Mouse (Mus musculus) CH12.LX (cell line): ENCODE measurements around the gene Rspry1. TPM values are rescaled to one million over a fixed set of nuclear protein-coding genes. Genes with fewer than 3 reads are reported as not detected.

Source experiments
- DNase-seq: peaks from one replicate; pipeline ENCODE4 v3.0.0-alpha.2; 2013; ENCODE audit errors: extremely low read depth
- H3K27ac ChIP-seq: 2 replicates; pipeline ENCODE4 v1.5.1; 2012; ENCODE audit warnings: low read depth, mild to moderate bottlenecking, control low read depth, moderate library complexity; ENCODE audit not compliant: insufficient read depth
- H3K27me3 ChIP-seq: replicated peaks from 2 replicates; pipeline ENCODE3; 2012; ENCODE audit warnings: inconsistent platforms
- H3K36me3 ChIP-seq, 2 experiments: replicated peaks in 1 of 2; 2 replicates each; pipeline versions ENCODE3 to v1.6.1; 2012; ENCODE audit warnings: inconsistent platforms in 1 of 2, low read length in 1 of 2, mild to moderate bottlenecking in 1 of 2, mixed read lengths in 1 of 2, moderate library complexity in 1 of 2; ENCODE audit not compliant: control insufficient read depth in 1 of 2, insufficient read depth in 1 of 2
- H3K4me1 ChIP-seq, 2 experiments: 2 replicates each; pipeline ENCODE4 v1.6.1; 2012; ENCODE audit warnings: inconsistent platforms in 1 of 2, moderate library complexity in 1 of 2; ENCODE audit not compliant: insufficient read depth in 2 of 2, control insufficient read depth in 1 of 2
- H3K4me2 ChIP-seq: 2 replicates; pipeline ENCODE4 v1.6.1; 2012; ENCODE audit warnings: low read depth, mild to moderate bottlenecking, control low read depth; ENCODE audit not compliant: poor library complexity, insufficient read depth, severe bottlenecking
- H3K4me3 ChIP-seq, 3 experiments: fragments of 150-350 bp in 1 of 3; sonication (generic) in 1 of 3; replicated peaks in 1 of 3; 2 replicates each; pipeline versions ENCODE3 to v1.5.1; 2011 to 2012; ENCODE audit warnings: low read depth in 2 of 3, low read length in 2 of 3, mild to moderate bottlenecking in 2 of 3, moderate library complexity in 2 of 3, control low read depth in 1 of 3, improper control_type of control experiment in 1 of 3, inconsistent platforms in 1 of 3, mixed read lengths in 1 of 3; ENCODE audit not compliant: poor library complexity in 1 of 3
- H3K79me2 ChIP-seq: replicated peaks from 2 replicates; pipeline ENCODE4 v1.6.1; 2012; ENCODE audit warnings: mild to moderate bottlenecking, moderate library complexity; ENCODE audit not compliant: control insufficient read depth, poor library complexity, insufficient read depth, severe bottlenecking; ENCODE audit errors: extremely low read depth
- H3K9ac ChIP-seq: 2 replicates; pipeline ENCODE4 v1.6.1; 2012; ENCODE audit warnings: low read depth, mild to moderate bottlenecking, control low read depth, moderate library complexity; ENCODE audit not compliant: insufficient read depth
- H3K9me3 ChIP-seq: replicated peaks from 2 replicates; pipeline ENCODE3; 2012; ENCODE audit warnings: low read length, inconsistent platforms, mixed read lengths
- BHLHE40 ChIP-seq: IDR thresholded peaks from 2 replicates; pipeline ENCODE4 v1.6.1; 2011; ENCODE audit warnings: mild to moderate bottlenecking, low read depth, low read length, improper control_type of control experiment
- CHD2 ChIP-seq: IDR thresholded peaks from 2 replicates; pipeline ENCODE4 v1.6.1; 2011; ENCODE audit warnings: low read length, improper control_type of control experiment
- CTCF ChIP-seq, 2 experiments: IDR thresholded peaks in 1 of 2; conservative IDR thresholded peaks in 1 of 2; 2 replicates each; pipeline ENCODE4 v1.5.1; 2011 to 2012; ENCODE audit warnings: low read depth in 2 of 2, low read length in 2 of 2, improper control_type of control experiment in 1 of 2, inconsistent platforms in 1 of 2, mild to moderate bottlenecking in 1 of 2, moderate library complexity in 1 of 2
- ELF1 ChIP-seq: IDR thresholded peaks from 2 replicates; pipeline ENCODE4 v1.6.1; 2014; ENCODE audit warnings: low read depth, mild to moderate bottlenecking, inconsistent platforms, low read length, improper control_type of control experiment
- EP300 ChIP-seq: IDR thresholded peaks from 2 replicates; pipeline ENCODE4 v1.6.1; 2011; ENCODE audit warnings: low read length, improper control_type of control experiment
- ETS1 ChIP-seq: conservative IDR thresholded peaks from 2 replicates; pipeline ENCODE4 v1.6.1; 2012; ENCODE audit warnings: low read depth, mild to moderate bottlenecking, inconsistent platforms, low read length, improper control_type of control experiment, moderate library complexity
- IRF4 ChIP-seq: IDR thresholded peaks from 2 replicates; pipeline ENCODE4 v1.6.1; 2014; ENCODE audit warnings: low read depth, mild to moderate bottlenecking, inconsistent platforms, low read length, improper control_type of control experiment
- JUN ChIP-seq: IDR thresholded peaks from 2 replicates; pipeline ENCODE4 v1.6.1; 2011; ENCODE audit warnings: low read depth, mild to moderate bottlenecking, low read length, improper control_type of control experiment, moderate library complexity; ENCODE audit not compliant: insufficient read depth
- JUND ChIP-seq: conservative IDR thresholded peaks from 2 replicates; pipeline ENCODE4 v1.6.1; 2011; ENCODE audit warnings: low read depth, low read length, improper control_type of control experiment
- KAT2A ChIP-seq: IDR thresholded peaks from 2 replicates; pipeline ENCODE4 v1.6.1; 2012; ENCODE audit warnings: low read length, improper control_type of control experiment, inconsistent platforms; ENCODE audit not compliant: insufficient replicate concordance
- MAX ChIP-seq: IDR thresholded peaks from 2 replicates; pipeline ENCODE4 v1.6.1; 2011; ENCODE audit warnings: low read length, improper control_type of control experiment
- MAZ ChIP-seq: IDR thresholded peaks from 2 replicates; pipeline ENCODE4 v1.6.1; 2012; ENCODE audit warnings: low read depth, mild to moderate bottlenecking, inconsistent platforms, low read length, improper control_type of control experiment, moderate library complexity
- MXI1 ChIP-seq: IDR thresholded peaks from 2 replicates; pipeline ENCODE4 v1.6.1; 2011; ENCODE audit warnings: mild to moderate bottlenecking, low read depth, low read length, improper control_type of control experiment
- MYC ChIP-seq: IDR thresholded peaks from 2 replicates; pipeline ENCODE4 v1.6.1; 2011; ENCODE audit warnings: low read depth, mild to moderate bottlenecking, improper control_type of control experiment, low read length
- NELFE ChIP-seq: IDR thresholded peaks from 2 replicates; pipeline ENCODE4 v1.6.1; 2011; ENCODE audit warnings: low read depth, low read length, improper control_type of control experiment
- NRF1 ChIP-seq: IDR thresholded peaks from 2 replicates; pipeline ENCODE4 v1.6.1; 2014; ENCODE audit warnings: low read depth, mild to moderate bottlenecking, inconsistent platforms, low read length, improper control_type of control experiment, moderate library complexity
- PAX5 ChIP-seq: IDR thresholded peaks from 2 replicates; pipeline ENCODE4 v1.6.1; 2012; ENCODE audit warnings: low read length, inconsistent platforms, mixed read lengths
- POLR2A ChIP-seq: IDR thresholded peaks from 2 replicates; pipeline ENCODE4 v1.6.1; 2011; ENCODE audit warnings: low read depth, mild to moderate bottlenecking, improper control_type of control experiment, low read length
- RCOR1 ChIP-seq: conservative IDR thresholded peaks from 2 replicates; pipeline ENCODE4 v1.6.1; 2012; ENCODE audit warnings: low read depth, mild to moderate bottlenecking, inconsistent platforms, low read length, improper control_type of control experiment
- SIN3A ChIP-seq: IDR thresholded peaks from 2 replicates; pipeline ENCODE4 v1.6.1; 2012; ENCODE audit warnings: low read length, improper control_type of control experiment, inconsistent platforms
- TCF12 ChIP-seq: IDR thresholded peaks from 2 replicates; pipeline ENCODE4 v1.6.1; 2014; ENCODE audit warnings: low read depth, mild to moderate bottlenecking, inconsistent platforms, low read length, improper control_type of control experiment
- UBTF ChIP-seq: IDR thresholded peaks from 2 replicates; pipeline ENCODE4 v1.6.1; 2012; ENCODE audit warnings: low read depth, mild to moderate bottlenecking, inconsistent platforms, low read length, improper control_type of control experiment, moderate library complexity
- USF1 ChIP-seq: IDR thresholded peaks from 2 replicates; pipeline ENCODE4 v1.6.1; 2014; ENCODE audit warnings: low read depth, mild to moderate bottlenecking, inconsistent platforms, low read length, improper control_type of control experiment
- USF2 ChIP-seq: conservative IDR thresholded peaks from 2 replicates; pipeline ENCODE4 v1.6.1; 2011; ENCODE audit warnings: low read depth, low read length, improper control_type of control experiment
- ZKSCAN1 ChIP-seq: IDR thresholded peaks from 2 replicates; pipeline ENCODE4 v1.6.1; 2012; ENCODE audit warnings: low read depth, inconsistent platforms, low read length, improper control_type of control experiment, borderline replicate concordance
- ZMIZ1 ChIP-seq: IDR thresholded peaks from 2 replicates; pipeline ENCODE4 v1.6.1; 2012; ENCODE audit warnings: low read depth, mild to moderate bottlenecking, inconsistent platforms, low read length, improper control_type of control experiment
- dilution Hi-C: fragments of 300-500 bp; cut with MboI; formaldehyde crosslinking; loops from 2 replicates; pipeline ENCODE4 v1.14.3; 2020; ENCODE audit warnings: low sequenced_read_pairs; ENCODE audit not compliant: extremely low pct_unique_long_range_greater_than_20kb, extremely low pct_ligation_motif_present
- in situ Hi-C: fragments of 300-500 bp; cut with MboI; formaldehyde crosslinking; loops from 3 replicates; pipeline ENCODE4 v1.14.3; 2019; ENCODE audit warnings: low sequenced_read_pairs, low pct_ligation_motif_present, low pct_unique_long_range_greater_than_20kb, mixed read lengths
- polyA plus RNA-seq: library from polyadenylated mRNA; unstranded; fragments of >175 nt; gene quantifications from 2 replicates; pipeline ENCODE4 v1.2.1, GENCODE M21; 2012; ENCODE audit warnings: low read depth; ENCODE audit not compliant: insufficient read length
- total RNA-seq, 2 experiments: library from RNA; depleted of rRNA; stranded (reverse); fragments of 300-350 nt in 1 of 2; fragments of >200 nt in 1 of 2; gene quantifications; 2 replicates each; pipeline ENCODE4 v1.2.3; 2012 to 2014

Rspry1 gene
- total and polyA plus RNA-seq, 3 experiments = 13.4 to 23.5 (median 18.0) TPM

DNA sequence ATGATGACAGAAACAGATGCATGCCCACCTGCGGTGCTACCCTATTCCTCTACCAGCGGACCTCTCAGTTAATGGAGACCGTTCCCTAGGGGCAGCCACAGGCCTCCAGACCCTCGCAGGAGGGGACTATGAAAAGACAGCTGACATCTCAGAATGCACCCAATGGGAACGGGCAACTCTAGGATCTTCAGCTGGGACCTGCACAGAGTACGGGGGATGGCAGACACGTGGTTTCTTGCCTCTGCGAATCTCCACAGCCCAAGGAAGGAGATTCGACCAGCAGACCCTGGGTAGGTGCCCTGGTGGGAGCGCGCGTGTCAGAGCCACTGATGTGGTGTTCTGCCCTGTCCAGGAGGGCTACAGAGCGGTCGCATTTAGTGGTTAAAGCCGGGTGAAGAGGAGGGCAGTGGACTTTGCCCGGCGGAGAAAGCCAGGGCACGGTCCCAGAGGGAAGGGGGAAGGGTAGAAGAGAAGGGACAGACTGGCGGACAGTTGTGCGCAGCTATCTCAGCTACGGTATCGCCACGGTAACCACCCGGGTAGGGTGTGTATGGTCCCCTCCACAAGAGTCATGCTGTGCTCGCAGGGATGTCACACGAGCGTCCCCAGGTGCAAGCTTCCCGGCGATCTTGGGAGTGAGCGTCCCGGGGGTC is 93.7 kb downstream of the Rspry1 start:
- no peak for DNase-seq
- H3K27ac ChIP-seq = no peak overlapping the region
- no peaks in the 10 kb centered on the region for H3K36me3 ChIP-seq
- H3K4me2 ChIP-seq = peak overlapping the region; percentile 70
- H3K27me3 ChIP-seq = peaks cover 27% of the 10 kb centered on the region
- TF ChIP-seq MXI1 (peak; percentile 88), IRF4 (no peak), POLR2A (no peak), PAX5 (no peak), BHLHE40 (0 out of 2 replicates have a peak, but pooled peaks have one; percentile 27), MYC (peak; percentile 61; the same call in 1 of the 2 replicates), CHD2 (0 out of 2 replicates have a peak, but pooled peaks have one; percentile 13), USF1 (no peak), MAX (peak; percentile 59; the same call in 1 of the 2 replicates)
- H3K9ac ChIP-seq = peak overlapping the region; percentile 8
- in situ Hi-C loops (loop anchor here (10.0 kb wide), 3 partner anchors 101 to 361 kb away; no protein-coding TSS in a partner anchor), dilution Hi-C loops (no loop called here)
- peak overlapping the region; percentile 43 to 61 (median 61) for H3K4me3 ChIP-seq
- H3K79me2 ChIP-seq = no peaks in the 10 kb centered on the region; the same call in 1 of the 2 replicates
- peaks cover 11 to 32% of the 10 kb centered on the region in 2 experiments; a peak in 3 of 4 replicates for H3K4me1 ChIP-seq
- no peaks in the 10 kb centered on the region for H3K9me3 ChIP-seq

DNA sequence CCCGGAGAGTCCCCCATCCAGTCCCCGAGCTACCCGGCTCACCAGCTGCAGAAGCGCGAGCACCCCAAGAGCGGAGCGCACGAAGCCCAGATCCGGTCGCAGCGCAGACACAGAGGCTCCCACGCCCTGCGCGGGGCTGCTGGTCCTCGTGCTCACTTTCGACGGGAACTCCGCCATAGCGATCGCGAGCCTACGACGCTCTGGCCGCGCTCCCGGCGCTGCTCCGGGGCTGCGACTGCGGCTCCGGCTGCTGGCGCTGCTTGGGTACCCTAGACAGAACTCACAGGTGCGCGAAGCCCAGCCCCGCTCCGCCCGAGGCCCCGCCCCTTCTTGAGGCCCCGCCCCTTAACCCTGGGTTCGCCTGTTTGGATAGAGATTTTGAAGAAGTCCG is 94.3 kb downstream of the Rspry1 start, which contains the start of gene Pllp:
TSS of gene Pllp (minus strand) at position 285 of the 391 bp plus-strand sequence.
- TF ChIP-seq IRF4 (0 out of 2 replicates have a peak, but pooled peaks have one; percentile 18), ELF1 (no peak), BHLHE40 (no peak), ZKSCAN1 (no peak), KAT2A (no peak), ETS1 (no peak), TCF12 (peak; percentile 52; the same call in 1 of the 2 replicates), UBTF (peak; percentile 68; the same call in 1 of the 2 replicates), USF2 (no peak), EP300 (no peak), ZMIZ1 (peak; percentile 87), JUND (no peak), NELFE (peak; percentile 71), MAX (peak; percentile 71), USF1 (no peak), MAZ (no peak), JUN (no peak), PAX5 (no peak), SIN3A (0 out of 2 replicates have a peak, but pooled peaks have one; percentile 40), CTCF (conservative IDR thresholded peaks at IDR 0.05 in 1 of 2, IDR thresholded peaks at IDR 0.05 in 1 of 2; ENCODE audit: low read depth in 2 of 2, low read length in 2 of 2) (no peak), POLR2A (peak; percentile 89), RCOR1 (no peak), NRF1 (peak; percentile 34; the same call in 1 of the 2 replicates)
- no peaks in the 10 kb centered on the region for H3K36me3 ChIP-seq
- DNase-seq = peak; percentile 55
- dilution Hi-C loops (no loop called here), in situ Hi-C loops (loop anchor here (10.0 kb wide), 3 partner anchors 101 to 361 kb away; no protein-coding TSS in a partner anchor)
- H3K4me2 ChIP-seq = peak within 1 kb of the TSS; percentile 70
- peak within 1 kb of the TSS; percentile 8 for H3K9ac ChIP-seq
- H3K4me3 ChIP-seq = peak within 1 kb of the TSS; percentile 43 to 61 (median 61)
- no peaks in the 10 kb centered on the region; the same call in 1 of the 2 replicates for H3K79me2 ChIP-seq
- no peaks in the 10 kb centered on the region for H3K9me3 ChIP-seq
- H3K27me3 ChIP-seq = peaks cover 27% of the 10 kb centered on the region
- H3K4me1 ChIP-seq = peaks cover 10 to 35% of the 10 kb centered on the region in 2 experiments; a peak in 3 of 4 replicates
- no peak within 1 kb of the TSS for H3K27ac ChIP-seq
